Mouse (Mus musculus): ENCODE data around the gene Ubiad1.

Ubiad1 gene

GRCm38 (mm10) chr4:148417074-148417526 lies 27.5 kb downstream of the Ubiad1 start:
- in situ Hi-C loops (cut with MboI; ENCODE audit: unreplicated experiment in 2 of 2): no loop called here

- in situ Hi-C loops (cut with MboI; ENCODE audit: unreplicated experiment in 2 of 2): no loop called here
These were observed 29.0 kb downstream of the Ubiad1 start for GRCm38 (mm10) chr4:148415575-148415974.

- in situ Hi-C loops (cut with MboI; ENCODE audit: unreplicated experiment in 2 of 2): no loop called here
These were observed 36.2 kb downstream of the Ubiad1 start for GRCm38 (mm10) chr4:148408256-148408975.

- in situ Hi-C loops (cut with MboI; ENCODE audit: unreplicated experiment in 2 of 2): no loop called here
These were observed 39.2 kb downstream of the Ubiad1 start for GRCm38 (mm10) chr4:148405255-148405788.

- in situ Hi-C loops (cut with MboI; ENCODE audit: unreplicated experiment in 2 of 2): no loop called here
These were observed 39.8 kb downstream of the Ubiad1 start for GRCm38 (mm10) chr4:148404748-148405147.

GRCm38 (mm10) chr4:148403402-148403801 lies 41.2 kb downstream of the Ubiad1 start:
- in situ Hi-C loops (cut with MboI; ENCODE audit: unreplicated experiment in 2 of 2): no loop called here

GRCm38 (mm10) chr4:148399437-148400094 lies 45.0 kb downstream of the Ubiad1 start:
- in situ Hi-C loops (cut with MboI; ENCODE audit: unreplicated experiment in 2 of 2): no loop called here

GRCm38 (mm10) chr4:148397531-148398287 lies 46.9 kb downstream of the Ubiad1 start:
- in situ Hi-C loops (cut with MboI; ENCODE audit: unreplicated experiment in 2 of 2): no loop called here

GRCm38 (mm10) chr4:148397113-148397512 lies 47.5 kb downstream of the Ubiad1 start:
- in situ Hi-C loops (cut with MboI; ENCODE audit: unreplicated experiment in 2 of 2): no loop called here

GRCm38 (mm10) chr4:148395875-148396274 lies 48.7 kb downstream of the Ubiad1 start:
- in situ Hi-C loops (cut with MboI; ENCODE audit: unreplicated experiment in 2 of 2): no loop called here

- in situ Hi-C loops (cut with MboI; ENCODE audit: unreplicated experiment in 2 of 2): no loop called here
These were observed 49.4 kb downstream of the Ubiad1 start for GRCm38 (mm10) chr4:148395198-148395597.

GRCm38 (mm10) chr4:148391714-148392310 lies 52.8 kb downstream of the Ubiad1 start:
- in situ Hi-C loops (cut with MboI; ENCODE audit: unreplicated experiment in 2 of 2): no loop called here

- in situ Hi-C loops (cut with MboI; ENCODE audit: unreplicated experiment in 2 of 2): no loop called here
These were observed 54.9 kb downstream of the Ubiad1 start for GRCm38 (mm10) chr4:148389635-148390034.

GRCm38 (mm10) chr4:148389047-148389446 lies 55.5 kb downstream of the Ubiad1 start:
- in situ Hi-C loops (cut with MboI; ENCODE audit: unreplicated experiment in 2 of 2): no loop called here

GRCm38 (mm10) chr4:148385269-148385668 lies 59.3 kb downstream of the Ubiad1 start:
- in situ Hi-C loops (cut with MboI; ENCODE audit: unreplicated experiment in 2 of 2): no loop called here

Measured in v-Abl transformed pro-B cells (cell line).